Mouse (Mus musculus): Measurements from ENCODE around the gene Tra2a. TPM values are rescaled to one million over a fixed set of nuclear protein-coding genes. Genes with fewer than 3 reads are reported as not detected.

The Tra2a gene
- polyA plus RNA-seq (2017; shearing (Covaris generic)), result 52.0 TPM

DNA sequence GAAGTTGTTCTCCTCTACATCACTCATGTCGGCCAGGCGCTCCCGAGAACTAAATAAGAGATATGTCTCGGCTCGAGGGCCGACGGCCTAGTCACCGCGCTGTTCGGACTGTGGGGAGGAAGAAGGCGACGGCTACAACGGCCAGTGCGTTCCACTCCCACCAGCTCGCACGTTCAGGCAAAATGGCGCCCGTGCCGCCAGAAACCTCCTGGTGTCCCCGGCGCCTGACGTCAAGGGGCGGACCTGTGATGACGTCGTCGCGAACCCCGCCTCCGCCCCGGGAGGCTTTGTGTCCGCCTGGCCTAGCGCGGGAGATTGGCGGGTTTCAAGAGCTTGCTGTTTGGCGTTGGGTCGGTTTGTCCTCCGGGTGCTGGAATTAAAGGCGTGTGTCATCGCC lies at the start of gene Tra2a:
Gene Tra2a, minus strand, starts transcription at position 187 of the 397 bp plus-strand sequence.

GRCm38 (mm10) chr6:49214928-49215747 lies 48.7 kb downstream of the Tra2a start, which contains the start of gene Igf2bp3:
Igf2bp3 (minus strand) TSS chr6:49214957.

Other genes with a start within 250 kb of the Tra2a start
- gene Gpnmb, start 227.5 kb downstream of the Tra2a start, polyA plus RNA-seq (2017; shearing (Covaris generic)), result 1.2 TPM
- 65.2 TPM for gene Malsu1, start 190.2 kb downstream of the Tra2a start, polyA plus RNA-seq (2017; shearing (Covaris generic))
- 4.4 TPM for gene Igf2bp3, start 49.1 kb downstream of the Tra2a start, polyA plus RNA-seq (2017; shearing (Covaris generic))
- gene Ccdc126, start 55.2 kb upstream of the Tra2a start, polyA plus RNA-seq (2017; shearing (Covaris generic)), result 18.0 TPM
- gene Fam221a, start 103.7 kb upstream of the Tra2a start, polyA plus RNA-seq (2017; shearing (Covaris generic)), result 4.4 TPM
- 0.19 TPM for gene Stk31, start 131.6 kb upstream of the Tra2a start, polyA plus RNA-seq (2017; shearing (Covaris generic))